Mouse (Mus musculus): ENCODE measurements around the gene Ets1.

GRCm38 (mm10) chr9:32675671-32676409 lies 39.8 kb downstream of the Ets1 start:
- no peak for TF ChIP-seq GATA1 (IDR thresholded peaks at IDR 0.05; ENCODE audit: low read length)
- no peak for TF ChIP-seq TAL1 (IDR thresholded peaks at IDR 0.05; ENCODE audit: low read length)
